Mouse (Mus musculus) stomach, embryonic 14.5 days (tissue): ENCODE data around the gene Ctnna3. TPM values are rescaled to one million over a fixed set of nuclear protein-coding genes. Genes with fewer than 3 reads are reported as not detected.

Experiments
- ATAC-seq: fragments of 200-750 bp; cut with Nextera tagmentation; 2 replicates; pipeline ENCODE4 v1.8.0; 2017; ENCODE audit warnings: low read depth, moderate TSS enrichment; ENCODE audit not compliant: insufficient number of reproducible peaks, insufficient read depth, low FRiP score
- H3K27ac ChIP-seq: fragments of 300-500 bp; sonication (generic); 2 replicates; pipeline ENCODE4 v1.5.1; 2014; ENCODE audit warnings: mild to moderate bottlenecking, low read length, moderate library complexity, mixed read lengths
- H3K27me3 ChIP-seq: fragments of 300-500 bp; sonication (generic); 2 replicates; pipeline ENCODE4 v1.6.1; 2014; ENCODE audit warnings: low read length, control low read depth, mixed read lengths; ENCODE audit not compliant: control insufficient read depth, insufficient read depth
- H3K36me3 ChIP-seq: fragments of 300-500 bp; sonication (generic); 2 replicates; pipeline ENCODE4 v1.6.1; 2014; ENCODE audit warnings: mild to moderate bottlenecking, control low read depth, low read length, moderate library complexity, mixed read lengths; ENCODE audit not compliant: control insufficient read depth, insufficient read depth
- H3K4me1 ChIP-seq: fragments of 300-500 bp; sonication (generic); 2 replicates; pipeline ENCODE4 v1.6.1; 2014; ENCODE audit warnings: low read length, control low read depth, mixed read lengths; ENCODE audit not compliant: control insufficient read depth, insufficient read depth
- H3K4me2 ChIP-seq: fragments of 300-500 bp; sonication (generic); replicated peaks from 2 replicates; pipeline ENCODE4 v1.6.1; 2014; ENCODE audit warnings: low read depth, low read length, control low read depth
- H3K4me3 ChIP-seq: fragments of 300-500 bp; sonication (generic); 2 replicates; pipeline ENCODE4 v1.5.1; 2014; ENCODE audit warnings: low read depth, low read length, control low read depth
- H3K9ac ChIP-seq: fragments of 300-500 bp; sonication (generic); replicated peaks from 2 replicates; pipeline ENCODE4 v1.6.1; 2014; ENCODE audit warnings: low read depth, mild to moderate bottlenecking, control low read depth, low read length, moderate library complexity, mixed read lengths
- H3K9me3 ChIP-seq: fragments of 300-500 bp; sonication (generic); 2 replicates; pipeline ENCODE4 v1.6.1; 2016; ENCODE audit warnings: low read depth, low read length, control low read depth; ENCODE audit not compliant: control insufficient read depth
- WGBS: fragments of 180-500 bp; shearing (Covaris S2); extraction: QIAGEN DNeasy Blood & Tissue Kit; methylation state at CpG from one replicate; pipeline ENCODE4 v1.1.7; 2014; 5-methylcytosine and 5-hydroxymethylcytosine counted together
- polyA plus RNA-seq: library from polyadenylated mRNA; unstranded; fragments of >200 nt; fragmentation: Nextera tagmentation; extraction: Ambion mirVana; gene quantifications from 2 replicates; pipeline ENCODE4 v1.2.1, GENCODE M21; 2014

Gene Ctnna3
- polyA plus RNA-seq, 1 experiment from 2014 or later, result 0.78 TPM

- Histone ChIP-seq H3K4me1 (no peaks in the 10 kb centered on the region), H3K27ac (no peak overlapping the region), H3K9me3 (no peaks in the 10 kb centered on the region), H3K4me2 (no peak overlapping the region), H3K27me3 (no peaks in the 10 kb centered on the region), H3K36me3 (no peaks in the 10 kb centered on the region), H3K9ac (no peak overlapping the region), H3K4me3 (no peak overlapping the region)
- no peak for ATAC-seq
Observed at GRCm38 (mm10) chr10:64030901-64031300, 601.0 kb downstream of the Ctnna3 start.

GRCm38 (mm10) chr10:64039760-64040535 lies 610.0 kb downstream of the Ctnna3 start:
- H3K4me2 ChIP-seq, result no peak overlapping the region
- no peak for ATAC-seq
- H3K27ac ChIP-seq, result no peak overlapping the region
- WGBS, result 75% methylated on average over 17 of the region's 17 CpGs
- no peaks in the 10 kb centered on the region for H3K27me3 ChIP-seq
- H3K4me3 ChIP-seq, result no peak overlapping the region
- no peaks in the 10 kb centered on the region for H3K9me3 ChIP-seq
- H3K36me3 ChIP-seq, result no peaks in the 10 kb centered on the region
- no peaks in the 10 kb centered on the region for H3K4me1 ChIP-seq
- H3K9ac ChIP-seq, result no peak overlapping the region

GRCm38 (mm10) chr10:64041218-64041617 lies 611.3 kb downstream of the Ctnna3 start:
- H3K4me2 ChIP-seq, result no peak overlapping the region
- 78% methylated on average over 7 of the region's 7 CpGs for WGBS
- H3K4me3 ChIP-seq, result no peak overlapping the region
- no peak overlapping the region for H3K27ac ChIP-seq
- H3K27me3 ChIP-seq, result no peaks in the 10 kb centered on the region
- H3K4me1 ChIP-seq, result no peaks in the 10 kb centered on the region
- no peak overlapping the region for H3K9ac ChIP-seq
- no peaks in the 10 kb centered on the region for H3K9me3 ChIP-seq
- ATAC-seq, result no peak
- no peaks in the 10 kb centered on the region for H3K36me3 ChIP-seq

- H3K4me2 ChIP-seq, result no peak overlapping the region
- no peaks in the 10 kb centered on the region for H3K9me3 ChIP-seq
- no peaks in the 10 kb centered on the region for H3K36me3 ChIP-seq
- no peak for ATAC-seq
- H3K27me3 ChIP-seq, result no peaks in the 10 kb centered on the region
- no peak overlapping the region for H3K27ac ChIP-seq
- no peaks in the 10 kb centered on the region for H3K4me1 ChIP-seq
- no peak overlapping the region for H3K4me3 ChIP-seq
- 87% methylated on average over 11 of the region's 11 CpGs for WGBS
- no peak overlapping the region for H3K9ac ChIP-seq
Observed at GRCm38 (mm10) chr10:64041892-64042291, 612.0 kb downstream of the Ctnna3 start.

GRCm38 (mm10) chr10:64049151-64049550 lies 619.3 kb downstream of the Ctnna3 start:
- 78% methylated on average over 6 of the region's 6 CpGs for WGBS
- H3K27me3 ChIP-seq, result no peaks in the 10 kb centered on the region
- ATAC-seq, result no peak
- no peak overlapping the region for H3K9ac ChIP-seq
- no peaks in the 10 kb centered on the region for H3K36me3 ChIP-seq
- no peak overlapping the region for H3K4me2 ChIP-seq
- H3K9me3 ChIP-seq, result no peaks in the 10 kb centered on the region
- H3K4me3 ChIP-seq, result no peak overlapping the region
- H3K4me1 ChIP-seq, result no peaks in the 10 kb centered on the region
- H3K27ac ChIP-seq, result no peak overlapping the region

GRCm38 (mm10) chr10:64049946-64050345 lies 620.0 kb downstream of the Ctnna3 start:
- ATAC-seq, result no peak
- no peaks in the 10 kb centered on the region for H3K9me3 ChIP-seq
- no peaks in the 10 kb centered on the region for H3K4me1 ChIP-seq
- H3K27ac ChIP-seq, result no peak overlapping the region
- H3K9ac ChIP-seq, result no peak overlapping the region
- no peaks in the 10 kb centered on the region for H3K27me3 ChIP-seq
- H3K36me3 ChIP-seq, result no peaks in the 10 kb centered on the region
- H3K4me3 ChIP-seq, result no peak overlapping the region
- 88% methylated on average over 6 of the region's 6 CpGs for WGBS
- H3K4me2 ChIP-seq, result no peak overlapping the region

- H3K4me1 ChIP-seq, result no peaks in the 10 kb centered on the region
- H3K27me3 ChIP-seq, result no peaks in the 10 kb centered on the region
- no peaks in the 10 kb centered on the region for H3K36me3 ChIP-seq
- H3K9me3 ChIP-seq, result no peaks in the 10 kb centered on the region
- 61% methylated on average over 9 of the region's 9 CpGs for WGBS
- no peak overlapping the region for H3K4me3 ChIP-seq
- H3K9ac ChIP-seq, result no peak overlapping the region
- no peak overlapping the region for H3K27ac ChIP-seq
- ATAC-seq, result no peak
- no peak overlapping the region for H3K4me2 ChIP-seq
Observed at GRCm38 (mm10) chr10:64063704-64064103, 633.8 kb downstream of the Ctnna3 start.

- Histone ChIP-seq H3K9ac (no peak overlapping the region), H3K27me3 (no peaks in the 10 kb centered on the region), H3K4me1 (no peaks in the 10 kb centered on the region), H3K27ac (no peak overlapping the region), H3K36me3 (no peaks in the 10 kb centered on the region), H3K4me2 (no peak overlapping the region), H3K9me3 (no peaks in the 10 kb centered on the region), H3K4me3 (no peak overlapping the region)
- no peak for ATAC-seq
- 32% methylated on average over 5 of the region's 5 CpGs for WGBS
Observed at GRCm38 (mm10) chr10:64075944-64076343, 646.0 kb downstream of the Ctnna3 start.
